Mouse (Mus musculus): Measurements from ENCODE around the gene Slc8a1.
A peak's percentile ranks its signal among the peaks of the same experiment; 100 is the strongest.

Slc8a1 gene

DNA sequence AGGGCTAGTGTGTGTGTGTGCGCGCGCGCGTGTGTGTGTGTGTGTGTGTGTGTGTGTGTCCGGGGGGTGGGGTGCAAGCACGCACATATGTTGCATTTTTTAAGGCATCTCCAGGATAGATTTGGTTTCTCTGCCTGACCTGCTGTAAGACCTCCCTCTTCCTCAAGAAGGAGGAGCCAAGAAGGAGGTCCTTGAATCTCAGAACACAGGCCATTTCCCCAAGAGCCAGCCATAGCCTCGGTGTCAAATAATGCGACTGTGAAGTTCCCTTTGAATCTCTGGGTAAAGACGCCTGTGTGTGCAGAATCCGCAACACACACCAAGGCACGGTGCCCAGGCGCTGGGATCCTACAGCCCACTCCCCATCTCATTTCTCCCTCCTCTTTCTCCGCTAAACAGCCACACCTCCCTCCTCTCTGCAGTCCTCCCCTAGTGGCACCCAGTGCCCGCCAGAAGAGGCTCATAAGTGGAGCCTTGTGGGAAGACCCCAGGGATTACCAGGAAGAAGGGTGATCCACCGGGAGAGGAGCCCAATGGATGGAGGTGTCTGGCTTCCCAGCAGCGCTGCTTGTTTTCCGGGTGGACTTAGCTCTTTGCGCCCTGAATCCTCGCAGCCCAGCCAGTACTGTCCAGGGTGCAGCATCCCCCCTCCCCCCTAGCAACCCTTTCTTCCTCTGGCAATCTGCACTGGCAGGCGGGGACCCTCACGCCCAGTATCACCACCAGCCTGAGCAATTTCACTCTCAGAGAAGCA, 68.9 kb downstream of the Slc8a1 start:
- DNase-seq = peak; percentile 73

DNA sequence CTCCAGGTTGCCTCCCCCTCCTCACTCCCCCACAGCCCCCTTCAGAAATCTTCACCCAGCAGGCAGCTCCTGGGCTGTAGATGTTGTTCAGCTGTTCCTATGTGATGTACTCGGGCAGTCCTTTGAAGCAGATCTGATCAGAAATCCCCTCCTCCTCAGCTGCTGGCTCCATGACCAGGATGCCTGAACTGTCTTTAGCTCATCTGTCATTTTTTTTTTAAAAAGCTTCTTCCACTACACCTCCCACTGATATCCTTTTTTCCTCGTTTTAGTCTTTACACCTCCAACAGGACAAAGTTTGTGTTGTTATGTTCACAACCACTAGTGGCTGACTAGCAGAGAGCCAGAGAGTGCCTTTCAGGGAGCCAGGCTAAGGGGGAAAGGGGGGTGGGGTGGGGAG, 69.7 kb downstream of the Slc8a1 start:
- DNase-seq = no peak

DNA sequence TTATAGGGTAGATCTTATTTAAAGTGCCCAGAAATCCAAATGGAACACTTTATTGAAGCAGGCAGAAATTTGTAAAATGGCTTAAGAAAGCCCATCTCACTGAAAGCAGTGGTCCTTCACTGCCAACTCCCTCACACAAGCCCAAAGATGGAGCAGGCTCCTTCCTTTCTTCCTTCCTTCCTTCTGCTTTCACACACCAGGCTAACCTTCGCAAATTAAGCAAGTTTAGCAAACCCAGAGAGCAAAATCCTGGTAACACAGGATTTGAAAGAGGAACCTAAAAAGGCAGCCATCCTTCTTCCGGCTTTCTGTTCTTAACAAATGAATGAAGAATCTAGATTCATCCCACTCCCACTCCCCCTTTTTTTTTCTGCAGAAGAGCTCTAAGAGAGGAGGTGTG, 70.2 kb downstream of the Slc8a1 start:
- DNase-seq = no peak

- DNase-seq = no peak
These were observed 71.6 kb downstream of the Slc8a1 start for GRCm38 (mm10) chr17:81666551-81666950.

- DNase-seq = no peak
These were observed 73.3 kb downstream of the Slc8a1 start for GRCm38 (mm10) chr17:81664916-81665315.

GRCm38 (mm10) chr17:81657828-81658227, 80.3 kb downstream of the Slc8a1 start:
- DNase-seq = no peak

- no peak for DNase-seq
These were observed 83.6 kb downstream of the Slc8a1 start for GRCm38 (mm10) chr17:81654548-81654947.

DNA sequence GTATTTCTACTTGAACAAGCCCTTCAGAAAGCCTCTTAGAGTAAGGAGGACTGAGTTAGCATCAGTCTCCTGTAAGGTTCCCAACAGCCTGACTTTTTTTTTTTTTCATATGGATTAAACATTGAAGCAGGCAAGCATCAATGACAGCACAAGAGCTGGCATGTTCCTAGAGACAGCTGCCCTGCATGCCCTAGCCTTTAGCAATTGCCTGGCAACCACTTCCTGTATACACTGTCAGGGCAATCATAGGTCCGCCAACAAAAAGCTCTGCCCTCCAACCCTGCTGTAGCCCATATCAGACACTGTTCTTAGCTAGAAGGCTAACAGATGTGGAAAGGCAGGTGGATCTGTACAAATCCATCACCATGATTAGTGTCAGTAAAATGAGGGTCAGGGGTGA, 85.2 kb downstream of the Slc8a1 start:
- DNase-seq = no peak

DNA sequence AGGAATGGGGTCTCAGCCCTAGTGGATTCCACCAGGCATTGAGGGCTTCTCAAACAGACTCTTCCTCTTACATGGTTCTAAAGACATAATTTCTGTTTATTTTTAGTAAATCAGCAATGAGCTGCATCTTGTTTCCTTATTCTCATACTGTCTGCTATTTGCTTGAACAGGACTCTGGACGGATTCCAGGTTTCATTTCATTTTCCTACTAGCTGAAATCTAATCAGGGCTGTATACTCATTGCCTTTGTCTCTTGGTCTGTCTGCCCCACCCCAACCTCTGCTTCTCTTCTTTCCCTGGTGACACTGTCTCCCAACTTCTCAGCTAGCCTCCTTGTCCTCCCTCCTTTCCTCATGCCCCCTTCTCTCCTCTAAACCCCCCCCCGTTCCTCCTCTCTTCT, 101.4 kb downstream of the Slc8a1 start:
- DNase-seq = no peak

- DNase-seq = no peak
These were observed 107.7 kb downstream of the Slc8a1 start for GRCm38 (mm10) chr17:81630471-81630870.

DNA sequence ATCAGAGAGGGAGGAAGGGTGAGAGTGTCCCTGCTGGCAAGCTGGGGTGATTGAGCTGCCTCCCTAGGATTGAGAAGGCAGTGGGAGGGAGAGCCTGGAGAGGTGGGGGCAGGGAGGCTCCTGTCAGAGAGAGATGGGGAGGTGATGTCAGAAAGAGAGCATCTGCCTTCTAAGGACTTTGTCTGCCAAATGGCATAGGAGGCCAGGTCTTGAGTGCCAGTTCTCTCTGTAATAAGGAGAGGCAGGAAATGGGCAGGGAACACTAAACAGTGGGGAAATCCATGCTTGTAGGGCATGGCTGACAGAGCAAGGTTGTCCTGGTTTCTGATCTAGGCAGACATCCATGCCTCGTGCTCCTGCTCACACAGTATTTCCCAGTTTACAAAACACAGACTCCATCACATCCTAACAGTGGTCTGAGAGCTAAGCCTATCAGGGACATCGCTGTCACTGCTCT, 117.0 kb downstream of the Slc8a1 start:
- DNase-seq = no peak

GRCm38 (mm10) chr17:81618461-81618860, 119.7 kb downstream of the Slc8a1 start:
- DNase-seq = no peak

GRCm38 (mm10) chr17:81616326-81616725, 121.9 kb downstream of the Slc8a1 start:
- DNase-seq = no peak

DNA sequence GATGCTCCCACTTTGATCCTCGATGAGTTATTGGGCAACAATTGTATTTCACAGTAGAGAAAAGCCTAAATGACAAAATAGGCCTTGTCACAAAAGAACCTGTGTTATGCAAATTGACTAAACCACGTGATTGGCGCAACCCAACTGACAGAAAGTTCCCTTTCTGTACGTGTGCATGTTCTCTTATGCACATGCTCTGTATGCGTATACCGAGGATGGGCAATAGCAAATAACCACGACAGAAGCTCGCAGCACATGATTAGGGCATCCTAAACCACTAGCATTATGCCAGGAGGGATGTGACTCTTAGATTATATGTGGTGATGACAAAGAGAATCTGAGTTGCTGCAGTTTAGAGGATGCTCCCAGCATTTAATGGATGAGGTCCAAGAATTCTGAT, 122.8 kb downstream of the Slc8a1 start:
- no peak for DNase-seq

GRCm38 (mm10) chr17:81607515-81607914, 130.7 kb downstream of the Slc8a1 start:
- DNase-seq = no peak

- DNase-seq = no peak
These were observed 132.1 kb downstream of the Slc8a1 start for GRCm38 (mm10) chr17:81606084-81606483.

DNA sequence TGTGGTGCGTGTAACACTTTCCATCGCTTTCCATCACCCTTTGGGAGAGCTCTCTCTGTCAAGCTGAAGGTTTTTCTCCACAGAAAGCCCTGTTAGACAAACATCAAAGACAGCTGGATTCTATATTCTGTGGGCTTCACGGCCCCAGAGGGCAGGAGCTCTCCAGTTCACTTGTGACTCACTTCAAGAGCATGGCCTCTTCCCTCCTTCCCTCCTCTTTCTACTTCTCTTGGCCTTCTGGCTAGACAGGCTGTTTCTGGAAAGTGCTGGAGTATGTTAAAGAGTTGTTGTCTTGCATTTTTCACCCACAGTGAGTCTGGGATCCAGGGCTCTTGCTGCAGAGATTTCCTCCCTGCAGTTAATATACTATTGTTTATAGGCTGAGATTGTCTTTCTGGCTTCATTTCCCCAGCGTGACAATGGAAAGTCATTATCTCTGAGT, 132.9 kb downstream of the Slc8a1 start:
- DNase-seq = no peak

- no peak for DNase-seq
These were observed 139.1 kb downstream of the Slc8a1 start for GRCm38 (mm10) chr17:81599072-81599471.

- DNase-seq = no peak
These were observed 148.4 kb downstream of the Slc8a1 start for GRCm38 (mm10) chr17:81589791-81590190.

DNA sequence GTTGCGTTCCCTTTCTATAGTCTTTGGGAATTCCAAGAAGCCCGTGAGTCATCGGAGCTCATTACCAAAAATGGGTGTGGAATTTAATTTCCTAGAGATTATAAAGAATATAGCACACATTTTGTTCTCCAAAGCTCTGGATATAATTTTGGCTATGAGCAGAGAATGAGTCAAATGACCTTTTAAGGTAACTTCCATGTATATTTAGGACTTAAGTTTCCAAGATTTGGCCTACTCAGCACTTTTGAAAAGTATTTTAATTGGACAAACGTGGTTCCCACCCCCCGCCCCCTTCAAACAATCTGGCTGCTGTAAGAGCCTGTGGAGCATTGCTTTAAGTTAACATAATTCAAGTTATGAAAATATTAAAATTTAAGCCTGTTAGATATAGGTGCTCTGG, 151.4 kb downstream of the Slc8a1 start:
- no peak for DNase-seq

GRCm38 (mm10) chr17:81579728-81580425, 158.3 kb downstream of the Slc8a1 start:
- no peak for DNase-seq

DNA sequence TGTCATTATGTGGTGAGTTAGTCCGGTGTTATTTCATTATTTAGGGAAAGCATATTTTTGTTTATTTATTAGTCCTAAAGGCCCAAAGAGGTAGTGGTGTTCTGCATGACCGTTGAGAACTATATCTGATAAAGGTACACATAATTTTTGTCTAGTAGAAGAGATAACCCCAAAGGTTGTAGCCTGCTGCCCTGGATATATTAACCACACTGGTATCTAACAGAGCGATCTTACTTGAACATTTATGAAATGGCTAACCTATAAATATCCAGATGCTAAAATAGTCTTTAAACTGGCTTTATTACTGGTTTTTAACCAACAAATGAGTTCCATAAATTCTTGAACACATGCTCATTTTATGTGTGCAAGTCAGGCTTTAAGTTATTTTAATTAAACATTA, 161.3 kb downstream of the Slc8a1 start:
- DNase-seq = no peak

DNA sequence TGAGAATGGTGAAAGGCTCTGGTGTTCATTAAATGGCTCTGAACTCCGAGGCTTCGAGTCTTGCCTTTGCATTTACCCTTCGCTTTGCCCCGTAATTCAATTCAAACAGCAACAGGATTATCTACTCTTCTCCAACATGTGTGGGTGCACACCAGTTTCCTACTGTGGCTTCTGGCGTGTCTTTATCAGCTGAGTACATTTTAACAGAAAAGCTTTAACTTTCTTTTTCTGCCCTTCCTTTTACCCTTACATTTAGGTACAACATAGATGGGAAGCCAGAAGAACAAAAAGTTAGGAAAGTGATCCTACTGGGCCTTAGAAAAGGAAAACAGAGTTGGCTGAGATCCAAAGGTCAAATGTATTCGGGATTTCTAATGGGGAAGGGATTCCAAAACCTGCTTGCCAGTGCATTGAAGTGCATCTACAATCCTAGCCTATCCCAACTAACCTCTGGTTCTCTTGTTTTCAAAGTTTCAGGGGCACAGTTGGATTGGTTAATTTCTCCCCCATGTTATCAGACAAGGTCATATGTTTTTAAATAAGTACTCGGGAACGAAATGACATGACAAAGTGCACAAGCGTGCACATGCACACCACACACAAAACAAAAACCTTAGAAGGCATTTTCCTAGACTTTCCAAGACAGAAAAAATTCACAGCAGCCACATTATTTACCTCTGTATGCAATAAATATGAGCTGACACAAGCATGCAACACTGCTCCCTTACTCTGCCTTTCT, 172.4 kb downstream of the Slc8a1 start:
- no peak for DNase-seq
